Mouse (Mus musculus) heart, embryonic 10.5 days (tissue): Measurements from ENCODE around the gene Tmigd3. TPM values are rescaled to one million over a fixed set of nuclear protein-coding genes. Genes with fewer than 3 reads are reported as not detected.

Experiments used
- DNase-seq: peaks from one replicate; pipeline ENCODE4 v3.0.0-alpha.2; 2017; ENCODE audit warnings: low spot score
- H3K27ac ChIP-seq: fragments of 300-500 bp; sonication (generic); 2 replicates; pipeline ENCODE4 v1.5.1; 2016; ENCODE audit warnings: mild to moderate bottlenecking
- H3K27me3 ChIP-seq: fragments of 300-500 bp; sonication (generic); 2 replicates; pipeline ENCODE4 v1.6.1; 2016; ENCODE audit warnings: mild to moderate bottlenecking; ENCODE audit not compliant: poor library complexity, insufficient read depth, severe bottlenecking
- H3K36me3 ChIP-seq: fragments of 300-500 bp; sonication (generic); 2 replicates; pipeline ENCODE4 v1.6.1; 2016; ENCODE audit warnings: mild to moderate bottlenecking, moderate library complexity
- H3K4me1 ChIP-seq: fragments of 300-500 bp; sonication (generic); 2 replicates; pipeline ENCODE4 v1.6.1; 2016; ENCODE audit warnings: mild to moderate bottlenecking
- H3K4me3 ChIP-seq: fragments of 300-500 bp; sonication (generic); 2 replicates; pipeline ENCODE4 v1.5.1; 2016; ENCODE audit warnings: mild to moderate bottlenecking, moderate library complexity
- H3K9me3 ChIP-seq: fragments of 300-500 bp; sonication (generic); 2 replicates; pipeline ENCODE4 v1.6.1; 2016; ENCODE audit warnings: mild to moderate bottlenecking, moderate library complexity
- WGBS: fragments of 180-500 bp; shearing (Covaris S2); methylation state at CpG from one replicate; pipeline ENCODE4 v1.1.7; 2016; 5-methylcytosine and 5-hydroxymethylcytosine counted together
- polyA plus RNA-seq: library from polyadenylated mRNA; unstranded; fragments of >200 nt; fragmentation: Nextera tagmentation; extraction: Ambion mirVana; gene quantifications from 2 replicates; pipeline ENCODE4 v1.2.1, GENCODE M21; 2016

Tmigd3 gene
- polyA plus RNA-seq, 1 experiment from 2014 or later: 0.73 TPM

DNA sequence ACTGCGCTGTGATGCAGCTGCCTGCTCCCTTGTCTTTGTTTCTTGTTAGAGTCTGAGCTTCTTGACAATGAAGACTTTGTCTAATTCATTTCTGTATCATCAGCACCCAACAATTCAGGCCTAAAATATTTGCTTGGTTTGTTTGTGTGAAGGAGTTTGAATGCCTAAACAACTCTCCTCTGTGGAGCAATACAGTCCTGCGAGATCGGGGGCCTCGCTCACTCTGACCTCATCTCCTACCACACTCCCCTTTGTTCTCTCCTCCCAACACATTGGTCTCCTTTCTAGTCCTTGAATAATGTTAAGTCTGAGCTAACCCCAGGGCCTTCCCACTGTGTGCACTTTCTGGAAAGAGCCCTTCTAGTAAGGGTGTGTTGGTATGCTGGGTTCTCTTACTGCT, 15.9 kb upstream of the Tmigd3 start:
- DNase-seq: no peak
- Histone ChIP-seq H3K36me3 (no peaks in the 10 kb centered on the region), H3K4me3 (no peak overlapping the region), H3K27ac (no peak overlapping the region), H3K9me3 (no peaks in the 10 kb centered on the region), H3K4me1 (no peaks in the 10 kb centered on the region), H3K27me3 (peaks cover 9% of the 10 kb centered on the region; the same call in 1 of the 2 replicates)
- WGBS: 83% methylated on average over 4 of the region's 4 CpGs

- DNase-seq: no peak
- H3K4me3 ChIP-seq: no peak overlapping the region
- peaks cover 9% of the 10 kb centered on the region; the same call in 1 of the 2 replicates for H3K27me3 ChIP-seq
- H3K27ac ChIP-seq: no peak overlapping the region
- no peaks in the 10 kb centered on the region for H3K4me1 ChIP-seq
- 69% methylated on average over 5 of the region's 5 CpGs for WGBS
- no peaks in the 10 kb centered on the region for H3K9me3 ChIP-seq
- no peaks in the 10 kb centered on the region for H3K36me3 ChIP-seq
Observed at GRCm38 (mm10) chr3:105857513-105857912, 13.2 kb upstream of the Tmigd3 start.

DNA sequence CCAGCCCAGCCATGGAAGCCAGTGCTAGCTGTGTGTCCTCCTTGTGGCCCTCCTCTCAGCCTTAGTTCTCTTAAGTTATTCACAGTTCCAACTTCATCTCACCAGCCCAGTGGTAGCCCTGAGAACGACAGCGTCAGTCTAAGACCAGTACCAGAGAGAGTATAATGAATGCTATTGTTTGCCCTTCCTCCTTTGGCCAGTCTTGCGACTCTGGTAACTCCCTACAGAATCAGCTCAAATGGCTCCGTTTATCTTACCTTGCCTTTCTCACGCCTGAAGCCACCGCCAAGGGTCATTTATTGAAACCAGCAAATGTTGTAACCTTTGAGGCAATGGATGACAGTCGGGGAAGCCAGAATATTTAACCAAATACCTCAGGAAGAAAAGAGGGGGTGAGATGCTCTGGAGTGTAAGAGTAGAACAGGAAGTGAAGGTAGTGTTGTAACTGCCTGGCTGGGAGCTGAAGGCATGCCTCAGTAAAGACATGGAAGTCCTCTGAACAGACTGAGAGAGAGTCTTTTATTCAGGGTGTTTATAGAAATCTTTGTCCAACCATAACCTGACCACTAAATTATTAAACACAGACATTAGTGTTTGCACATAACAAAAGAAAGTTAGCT, 8.8 kb upstream of the Tmigd3 start:
- 55% methylated on average over 7 of the region's 7 CpGs for WGBS
- no peak overlapping the region for H3K4me3 ChIP-seq
- H3K4me1 ChIP-seq: no peaks in the 10 kb centered on the region
- peak; percentile 69 for DNase-seq
- no peak overlapping the region for H3K27ac ChIP-seq
- no peaks in the 10 kb centered on the region for H3K36me3 ChIP-seq
- no peaks in the 10 kb centered on the region for H3K9me3 ChIP-seq
- 0 out of 2 replicates have a peak, but pooled peaks cover 4% of the 10 kb centered on the region for H3K27me3 ChIP-seq

GRCm38 (mm10) chr3:105864123-105864522, 6.6 kb upstream of the Tmigd3 start:
- WGBS: 67% methylated on average over 1 of the region's 1 CpGs
- Histone ChIP-seq H3K27me3 (0 out of 2 replicates have a peak, but pooled peaks cover 4% of the 10 kb centered on the region), H3K9me3 (no peaks in the 10 kb centered on the region), H3K27ac (no peak overlapping the region), H3K4me3 (no peak overlapping the region), H3K4me1 (peaks cover 8% of the 10 kb centered on the region; the same call in 1 of the 2 replicates), H3K36me3 (no peaks in the 10 kb centered on the region)
- DNase-seq: peak; percentile 47

GRCm38 (mm10) chr3:105865122-105865521, 5.6 kb upstream of the Tmigd3 start:
- peaks cover 8% of the 10 kb centered on the region; the same call in 1 of the 2 replicates for H3K4me1 ChIP-seq
- peak; percentile 42 for DNase-seq
- WGBS: 82% methylated on average over 9 of the region's 9 CpGs
- H3K9me3 ChIP-seq: no peaks in the 10 kb centered on the region
- no peak overlapping the region for H3K4me3 ChIP-seq
- no peak overlapping the region for H3K27ac ChIP-seq
- 0 out of 2 replicates have a peak, but pooled peaks cover 4% of the 10 kb centered on the region for H3K27me3 ChIP-seq
- no peaks in the 10 kb centered on the region for H3K36me3 ChIP-seq

GRCm38 (mm10) chr3:105868135-105868534, 2.6 kb upstream of the Tmigd3 start:
- Histone ChIP-seq H3K4me3 (no peak overlapping the region), H3K27ac (no peak overlapping the region), H3K4me1 (peaks cover 21% of the 10 kb centered on the region), H3K36me3 (no peaks in the 10 kb centered on the region), H3K27me3 (0 out of 2 replicates have a peak, but pooled peaks cover 4% of the 10 kb centered on the region), H3K9me3 (no peaks in the 10 kb centered on the region)
- DNase-seq: peak; percentile 74
- 45% methylated on average over 2 of the region's 2 CpGs for WGBS

GRCm38 (mm10) chr3:105872034-105872433, 1.3 kb downstream of the Tmigd3 start:
- Histone ChIP-seq H3K36me3 (no peaks in the 10 kb centered on the region), H3K4me3 (no peak overlapping the region), H3K27ac (peak overlapping the region; percentile 29), H3K4me1 (peaks cover 28% of the 10 kb centered on the region), H3K27me3 (no peaks in the 10 kb centered on the region), H3K9me3 (no peaks in the 10 kb centered on the region)
- 30% methylated on average over 6 of the region's 6 CpGs for WGBS
- no peak for DNase-seq

DNA sequence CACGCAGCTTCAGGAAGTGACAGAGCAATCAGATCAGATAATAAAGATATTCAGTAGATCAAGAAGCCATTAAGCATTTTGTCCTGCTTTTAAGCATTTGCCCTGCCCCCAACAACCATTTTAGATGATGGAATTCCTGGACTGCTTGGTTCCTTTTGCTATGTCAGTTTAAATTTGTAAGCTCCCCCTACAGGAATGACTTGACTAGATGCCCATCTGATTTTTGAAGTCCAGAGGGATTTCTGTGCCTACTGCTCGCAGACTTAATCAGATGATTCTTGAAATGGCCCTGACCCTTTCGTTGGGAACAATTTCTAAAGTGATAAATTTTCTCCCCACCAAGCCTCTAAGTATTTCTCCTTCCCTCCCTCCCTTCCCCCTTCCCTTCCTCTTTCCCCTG, 1.9 kb downstream of the Tmigd3 start:
- WGBS: 33% methylated on average over 3 of the region's 3 CpGs
- H3K27ac ChIP-seq: peak overlapping the region; percentile 29
- no peaks in the 10 kb centered on the region for H3K36me3 ChIP-seq
- H3K9me3 ChIP-seq: no peaks in the 10 kb centered on the region
- DNase-seq: no peak
- no peaks in the 10 kb centered on the region for H3K27me3 ChIP-seq
- H3K4me1 ChIP-seq: peaks cover 28% of the 10 kb centered on the region
- no peak overlapping the region for H3K4me3 ChIP-seq

GRCm38 (mm10) chr3:105873451-105874445, 3.0 kb downstream of the Tmigd3 start:
- peaks cover 20% of the 10 kb centered on the region for H3K4me1 ChIP-seq
- H3K27me3 ChIP-seq: peaks cover 4% of the 10 kb centered on the region; the same call in 1 of the 2 replicates
- no peaks in the 10 kb centered on the region for H3K9me3 ChIP-seq
- 80% methylated on average over 6 of the region's 6 CpGs for whole genome bisulfite sequencing
- DNase-seq: no peak
- H3K36me3 ChIP-seq: no peaks in the 10 kb centered on the region
- H3K27ac ChIP-seq: no peak overlapping the region
- H3K4me3 ChIP-seq: no peak overlapping the region

DNA sequence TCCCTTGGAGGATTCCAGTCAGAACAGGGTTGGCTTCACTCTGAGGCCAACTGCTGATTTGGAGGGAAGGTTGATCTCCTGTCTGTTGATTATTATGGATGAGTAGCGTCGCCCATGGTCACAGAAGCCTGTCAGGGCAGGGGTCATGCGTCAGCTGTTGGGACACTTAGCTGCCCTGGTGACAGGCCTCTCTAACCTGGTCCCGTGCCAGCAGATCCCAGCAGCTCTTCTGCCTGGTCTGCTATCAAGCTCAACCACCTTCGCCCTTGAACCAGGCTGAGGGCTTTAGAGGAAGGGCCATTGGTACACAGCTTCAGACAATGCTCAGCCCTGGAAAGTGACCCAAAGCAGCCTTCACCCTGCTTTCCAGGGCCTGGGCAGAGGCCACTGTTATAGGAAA, 5.3 kb downstream of the Tmigd3 start:
- 50% methylated on average over 5 of the region's 5 CpGs for WGBS
- Histone ChIP-seq H3K4me3 (no peak overlapping the region), H3K9me3 (no peaks in the 10 kb centered on the region), H3K27ac (no peak overlapping the region), H3K36me3 (no peaks in the 10 kb centered on the region), H3K27me3 (peaks cover 4% of the 10 kb centered on the region; the same call in 1 of the 2 replicates), H3K4me1 (peaks cover 20% of the 10 kb centered on the region)
- no peak for DNase-seq

DNA sequence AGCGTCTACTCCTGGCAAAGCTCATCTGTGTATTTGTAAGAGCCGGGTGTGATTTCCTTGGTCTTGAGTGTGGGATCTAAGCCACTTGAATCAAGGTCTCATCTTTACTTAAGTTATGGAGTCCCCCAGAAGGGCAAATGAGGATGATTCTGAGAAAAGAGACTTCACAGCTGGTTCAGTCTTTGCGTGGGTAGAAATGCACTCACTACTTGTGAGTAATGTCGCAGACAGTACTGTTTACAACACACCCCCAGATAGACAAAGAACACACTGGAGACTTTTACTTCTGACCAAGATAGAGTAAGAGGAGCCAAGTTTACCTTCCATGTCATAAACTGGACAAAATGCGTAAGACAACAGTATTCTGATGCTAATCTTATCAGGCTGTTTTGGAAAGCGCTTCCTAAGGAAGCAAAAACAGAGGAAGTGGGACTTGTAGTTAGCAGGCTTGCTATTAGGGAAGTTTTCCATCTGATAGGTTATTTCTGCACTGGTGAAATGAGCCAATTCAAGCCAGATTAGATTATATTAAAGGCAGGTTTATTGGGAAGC, 6.6 kb downstream of the Tmigd3 start:
- Histone ChIP-seq H3K27me3 (peaks cover 4% of the 10 kb centered on the region; the same call in 1 of the 2 replicates), H3K4me3 (no peak overlapping the region), H3K9me3 (no peaks in the 10 kb centered on the region), H3K27ac (no peak overlapping the region), H3K36me3 (no peaks in the 10 kb centered on the region), H3K4me1 (peaks cover 12% of the 10 kb centered on the region)
- 78% methylated on average over 6 of the region's 6 CpGs for WGBS
- no peak for DNase-seq

DNA sequence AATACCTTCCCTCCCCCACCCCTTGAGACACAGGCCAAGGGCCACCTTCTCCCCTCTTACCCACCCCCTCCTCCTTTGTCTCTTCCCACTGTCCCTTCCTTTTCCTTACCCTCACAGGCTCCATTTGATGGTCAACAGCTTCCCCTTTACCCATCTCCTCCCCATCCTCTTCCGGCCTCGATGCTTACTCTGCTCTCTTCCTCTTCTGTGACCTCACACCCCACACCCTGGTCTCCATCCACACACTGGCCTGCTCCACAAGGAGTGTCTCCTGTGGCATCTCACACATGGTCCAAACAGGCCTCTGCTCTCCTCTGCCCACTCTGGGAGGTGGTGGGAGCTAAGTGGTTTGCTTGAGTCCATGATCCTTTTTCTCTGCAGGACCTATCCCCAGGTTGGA, 7.2 kb downstream of the Tmigd3 start:
- H3K4me1 ChIP-seq: peaks cover 8% of the 10 kb centered on the region
- H3K27ac ChIP-seq: no peak overlapping the region
- 74% methylated on average over 2 of the region's 2 CpGs for WGBS
- H3K9me3 ChIP-seq: no peaks in the 10 kb centered on the region
- H3K27me3 ChIP-seq: peaks cover 4% of the 10 kb centered on the region; the same call in 1 of the 2 replicates
- no peaks in the 10 kb centered on the region for H3K36me3 ChIP-seq
- no peak overlapping the region for H3K4me3 ChIP-seq
- peak; percentile 57 for DNase-seq
